Mouse (Mus musculus) forelimb bud, embryonic 11.5 days (tissue): ENCODE measurements around the gene Oprm1.
"Not testable (repeated sequence)": the region's sequence is repeated elsewhere in the genome, so short reads cannot be mapped to it uniquely, and the experiment has no call there.

Experiments
- DNase-seq: peaks from one replicate; pipeline ENCODE4 v3.0.0-alpha.2; 2012; ENCODE audit warnings: low read depth, low spot score

Oprm1 gene

GRCm38 (mm10) chr10:6979216-6979615, 220.9 kb downstream of the Oprm1 start:
- no peak for DNase-seq

GRCm38 (mm10) chr10:6979789-6980188, 221.5 kb downstream of the Oprm1 start:
- DNase-seq = no peak

GRCm38 (mm10) chr10:6980236-6980635, 221.9 kb downstream of the Oprm1 start:
- no peak for DNase-seq

- no peak for DNase-seq
These were observed 224.4 kb downstream of the Oprm1 start for GRCm38 (mm10) chr10:6982751-6983151.

- DNase-seq = no peak
These were observed 225.1 kb downstream of the Oprm1 start for GRCm38 (mm10) chr10:6983431-6983830.

- no peak for DNase-seq
These were observed 227.9 kb downstream of the Oprm1 start for GRCm38 (mm10) chr10:6986246-6986645.

GRCm38 (mm10) chr10:6987399-6988098, 229.2 kb downstream of the Oprm1 start:
- DNase-seq = no peak

GRCm38 (mm10) chr10:6988555-6988954, 230.2 kb downstream of the Oprm1 start:
- no peak for DNase-seq

- DNase-seq = no peak
These were observed 238.6 kb downstream of the Oprm1 start for GRCm38 (mm10) chr10:6996895-6997294.

GRCm38 (mm10) chr10:6998576-6999250, 240.4 kb downstream of the Oprm1 start:
- DNase-seq = no peak

GRCm38 (mm10) chr10:6999355-6999754, 241.0 kb downstream of the Oprm1 start:
- no peak for DNase-seq

- not testable (repeated sequence) for DNase-seq
These were observed 245.6 kb downstream of the Oprm1 start for GRCm38 (mm10) chr10:7003898-7004297.

GRCm38 (mm10) chr10:7004980-7005538, 246.8 kb downstream of the Oprm1 start:
- DNase-seq = no peak

GRCm38 (mm10) chr10:7010543-7010942, 252.2 kb downstream of the Oprm1 start:
- no peak for DNase-seq

- DNase-seq = no peak
These were observed 256.9 kb downstream of the Oprm1 start for GRCm38 (mm10) chr10:7015199-7015598.

- no peak for DNase-seq
These were observed 261.6 kb downstream of the Oprm1 start for GRCm38 (mm10) chr10:7019781-7020386.

- no peak for DNase-seq
These were observed 262.2 kb downstream of the Oprm1 start for GRCm38 (mm10) chr10:7020551-7020950.

- DNase-seq = no peak
These were observed 266.7 kb downstream of the Oprm1 start for GRCm38 (mm10) chr10:7025028-7025427.

GRCm38 (mm10) chr10:7033459-7033858, 275.2 kb downstream of the Oprm1 start:
- DNase-seq = no peak

GRCm38 (mm10) chr10:7035547-7035946, 277.2 kb downstream of the Oprm1 start:
- no peak for DNase-seq

GRCm38 (mm10) chr10:7037194-7037593, 278.9 kb downstream of the Oprm1 start:
- DNase-seq = no peak

GRCm38 (mm10) chr10:7041032-7041431, 282.7 kb downstream of the Oprm1 start:
- DNase-seq = no peak

GRCm38 (mm10) chr10:7043896-7044295, 285.6 kb downstream of the Oprm1 start:
- DNase-seq = no peak
